Mouse (Mus musculus) hindbrain, embryonic 12.5 days (tissue): Measurements from ENCODE around the gene Obp1b. TPM values are rescaled to one million over a fixed set of nuclear protein-coding genes. Genes with fewer than 3 reads are reported as not detected.
"Not testable (repeated sequence)": the region's sequence is repeated elsewhere in the genome, so short reads cannot be mapped to it uniquely, and the experiment has no call there.

Source experiments
- ATAC-seq: fragments of 200-750 bp; cut with Nextera tagmentation; 2 replicates; pipeline ENCODE4 v1.8.0; 2017; ENCODE audit warnings: moderate TSS enrichment; ENCODE audit not compliant: low FRiP score
- H3K27ac ChIP-seq: fragments of 300-500 bp; sonication (generic); 2 replicates; pipeline ENCODE4 v1.5.1; 2016; ENCODE audit warnings: mild to moderate bottlenecking
- H3K27me3 ChIP-seq: fragments of 300-500 bp; sonication (generic); 2 replicates; pipeline ENCODE4 v1.6.1; 2016; ENCODE audit warnings: mild to moderate bottlenecking
- H3K36me3 ChIP-seq: fragments of 300-500 bp; sonication (generic); 2 replicates; pipeline ENCODE4 v1.6.1; 2016; ENCODE audit warnings: mild to moderate bottlenecking
- H3K4me1 ChIP-seq: fragments of 300-500 bp; sonication (generic); 2 replicates; pipeline ENCODE4 v1.6.1; 2016
- H3K4me2 ChIP-seq: fragments of 300-500 bp; sonication (generic); replicated peaks from 2 replicates; pipeline ENCODE4 v1.6.1; 2016; ENCODE audit warnings: mild to moderate bottlenecking
- H3K4me3 ChIP-seq: fragments of 300-500 bp; sonication (generic); 2 replicates; pipeline ENCODE4 v1.5.1; 2016; ENCODE audit warnings: mild to moderate bottlenecking
- H3K9ac ChIP-seq: fragments of 300-500 bp; sonication (generic); 2 replicates; pipeline ENCODE4 v1.6.1; 2016; ENCODE audit warnings: mild to moderate bottlenecking, moderate library complexity
- H3K9me3 ChIP-seq: fragments of 300-500 bp; sonication (generic); replicated peaks from 2 replicates; pipeline ENCODE4 v1.6.1; 2016; ENCODE audit warnings: mild to moderate bottlenecking
- WGBS: fragments of 180-500 bp; shearing (Covaris S2); methylation state at CpG from one replicate; pipeline ENCODE4 v1.1.7; 2016; 5-methylcytosine and 5-hydroxymethylcytosine counted together
- polyA plus RNA-seq: library from polyadenylated mRNA; unstranded; fragments of >200 nt; fragmentation: Nextera tagmentation; extraction: Ambion mirVana; gene quantifications from 2 replicates; pipeline ENCODE4 v1.2.1, GENCODE M21; 2016

Obp1b gene
- not detected in 2 replicates for polyA plus RNA-seq

DNA sequence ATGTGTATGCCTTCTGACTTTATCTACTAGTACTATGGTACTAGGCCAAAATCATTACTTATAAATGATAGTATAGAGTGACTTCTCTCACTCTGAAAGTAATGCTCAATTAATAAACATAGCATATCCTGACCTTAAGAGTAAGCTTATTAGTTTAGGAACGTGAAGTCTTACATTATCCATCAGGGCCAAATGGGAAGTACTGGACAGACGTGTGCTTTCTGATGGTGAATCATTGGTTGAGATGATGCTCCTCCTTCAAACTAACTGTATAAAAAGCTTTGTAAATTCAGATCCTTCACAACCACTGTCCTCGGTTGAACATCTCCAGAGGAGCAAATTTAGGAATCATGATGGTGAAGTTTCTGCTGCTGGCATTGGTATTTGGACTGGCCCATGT is at the start of gene Obp1b:
Obp1b (plus strand) TSS at position 301 of the 400 bp plus-strand sequence.
- not testable (repeated sequence) for H3K9me3 ChIP-seq, H3K4me3 ChIP-seq, H3K36me3 ChIP-seq, H3K9ac ChIP-seq, ATAC-seq, H3K4me1 ChIP-seq, H3K27ac ChIP-seq, H3K4me2 ChIP-seq, H3K27me3 ChIP-seq
- no CpG with 5 or more reads among the region's 3 CpGs for WGBS

GRCm38 (mm10) chrX:78202220-78202619 is 15.6 kb downstream of the Obp1b start:
- WGBS = 65% methylated on average over 1 of the region's 1 CpGs
- not testable (repeated sequence) for H3K9me3 ChIP-seq, ATAC-seq, H3K36me3 ChIP-seq, H3K4me2 ChIP-seq, H3K4me3 ChIP-seq, H3K4me1 ChIP-seq, H3K9ac ChIP-seq, H3K27ac ChIP-seq, H3K27me3 ChIP-seq

- Histone ChIP-seq H3K36me3 (no peaks in the 10 kb centered on the region), H3K4me3 (no peak overlapping the region), H3K4me1 (no peaks in the 10 kb centered on the region), H3K27me3 (no peaks in the 10 kb centered on the region), H3K4me2 (no peak overlapping the region), H3K9me3 (0 out of 2 replicates have a peak, but pooled peaks cover 4% of the 10 kb centered on the region), H3K9ac (no peak overlapping the region), H3K27ac (no peak overlapping the region)
- ATAC-seq = no peak
- 89% methylated on average over 5 of the region's 5 CpGs for WGBS
Measured at GRCm38 (mm10) chrX:78202829-78203228, 16.3 kb downstream of the Obp1b start.

Other genes with a start within 250 kb of the Obp1b start
- not detected in 2 replicates for gene Obp1a, start 95.4 kb upstream of the Obp1b start, polyA plus RNA-seq
- not detected in 2 replicates for gene Gm5938, start 61.3 kb upstream of the Obp1b start, polyA plus RNA-seq
- gene Gm14743, start 59.1 kb downstream of the Obp1b start, polyA plus RNA-seq = not detected in 2 replicates
- gene 4930480E11Rik, start 182.9 kb downstream of the Obp1b start, polyA plus RNA-seq = not detected in 2 replicates